Mouse (Mus musculus) G1E (cell line): ENCODE measurements at regions not wholly inside any gene's neighbourhood (a gene's known extent, or its start where the extent isn't known, plus 50 kb on each side); places are given as distances from the start of the nearest gene placed in this dataset.
A peak's percentile ranks its signal among the peaks of the same experiment; 100 is the strongest.

ENCODE experiments used
- ATAC-seq: 2 replicates; pipeline ENCODE4 v1.8.0; 2016; ENCODE audit warnings: mild to moderate bottlenecking; ENCODE audit not compliant: insufficient number of reproducible peaks, poor library complexity, low FRiP score, severe bottlenecking; ENCODE audit errors: extremely low read depth
- DNase-seq: peaks from one replicate; pipeline ENCODE4 v3.0.0; 2012; ENCODE audit warnings: low spot score
- H3K27me3 ChIP-seq: 2 replicates; pipeline ENCODE4 v1.6.1; 2012; ENCODE audit warnings: mild to moderate bottlenecking, low read length, inconsistent platforms; ENCODE audit not compliant: insufficient read depth
- H3K36me3 ChIP-seq: replicated peaks from 2 replicates; pipeline ENCODE3; 2012; ENCODE audit warnings: mild to moderate bottlenecking, inconsistent platforms
- H3K4me1 ChIP-seq: 2 replicates; pipeline ENCODE4 v1.6.1; 2012; ENCODE audit warnings: low read depth, low read length, inconsistent platforms, mixed read lengths; ENCODE audit not compliant: insufficient read depth
- H3K4me3 ChIP-seq: 2 replicates; pipeline ENCODE4 v1.5.1; 2012; ENCODE audit warnings: low read depth, mild to moderate bottlenecking, inconsistent platforms, low read length, moderate library complexity, mixed read lengths
- H3K9me3 ChIP-seq: replicated peaks from 2 replicates; pipeline ENCODE4 v1.6.1; 2012; ENCODE audit warnings: inconsistent platforms
- CTCF ChIP-seq: IDR thresholded peaks from 2 replicates; pipeline ENCODE4 v1.5.1; 2012; ENCODE audit warnings: low read depth, low read length, inconsistent platforms, mixed read lengths
- GATA1 ChIP-seq: IDR thresholded peaks from 2 replicates; pipeline ENCODE4 v1.6.1; 2012; ENCODE audit warnings: borderline replicate concordance, low read length, inconsistent platforms, mixed read lengths
- GATA2 ChIP-seq: IDR thresholded peaks from 2 replicates; pipeline ENCODE4 v1.6.1; 2012; ENCODE audit warnings: low read depth, low read length, inconsistent platforms, borderline replicate concordance
- POLR2AphosphoS5 ChIP-seq: IDR thresholded peaks from 2 replicates; pipeline ENCODE4 v1.6.1; 2012; ENCODE audit warnings: low read depth, low read length, inconsistent platforms; ENCODE audit not compliant: insufficient replicate concordance
- TAL1 ChIP-seq: conservative IDR thresholded peaks from 2 replicates; pipeline ENCODE4 v1.6.1; 2012; ENCODE audit warnings: low read depth, low read length, inconsistent platforms, mixed read lengths

DNA sequence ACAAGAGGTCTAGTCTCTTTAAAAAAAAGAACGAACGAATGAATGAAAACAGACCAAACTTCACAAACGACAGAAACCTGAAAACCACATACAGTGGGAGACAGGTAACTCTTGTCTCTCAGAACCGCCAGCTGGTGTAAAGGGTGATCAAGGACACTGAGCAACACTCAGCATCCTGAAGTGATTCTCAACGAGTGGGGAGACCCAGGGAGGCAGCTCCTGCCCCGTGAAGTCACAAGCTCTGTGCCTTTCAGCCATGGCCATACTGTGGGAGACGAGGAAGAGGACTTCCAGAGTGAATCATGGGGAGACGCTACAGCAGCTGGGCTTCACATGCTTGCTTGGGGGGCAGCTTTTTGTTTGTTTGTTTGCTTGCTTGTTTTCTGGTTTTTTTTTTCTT lies 70.5 kb upstream of the Foxn2 start:
- no peak for ATAC-seq
- Histone ChIP-seq H3K27me3 (no peaks in the 10 kb centered on the region), H3K36me3 (no peaks in the 10 kb centered on the region), H3K4me1 (no peaks in the 10 kb centered on the region), H3K4me3 (no peak overlapping the region), H3K9me3 (0 out of 2 replicates have a peak, but pooled peaks cover 2% of the 10 kb centered on the region)
- TF ChIP-seq CTCF (no peak), TAL1 (no peak), POLR2AphosphoS5 (no peak), GATA1 (no peak), GATA2 (no peak)
- no peak for DNase-seq

DNA sequence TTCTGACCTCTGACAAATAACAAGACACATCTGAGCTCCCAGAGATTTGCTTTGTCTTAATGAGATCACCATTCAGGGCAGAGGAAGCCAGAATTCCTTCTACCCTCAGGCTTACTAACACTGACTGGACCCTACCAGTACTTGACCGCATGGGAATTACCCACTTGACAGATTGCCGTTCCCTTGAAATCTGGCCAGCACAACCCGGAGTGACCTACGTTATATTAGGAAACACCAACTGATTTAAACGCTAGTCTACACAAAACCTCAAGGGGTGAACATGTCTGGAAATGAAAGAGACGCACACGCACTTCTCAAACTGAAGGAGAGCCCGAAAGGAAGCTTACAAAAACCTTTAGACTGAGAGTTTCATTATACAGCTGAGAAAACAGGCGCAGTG lies 69.8 kb upstream of the Foxn2 start:
- Histone ChIP-seq H3K9me3 (0 out of 2 replicates have a peak, but pooled peaks cover 2% of the 10 kb centered on the region), H3K4me1 (no peaks in the 10 kb centered on the region), H3K27me3 (no peaks in the 10 kb centered on the region), H3K4me3 (no peak overlapping the region), H3K36me3 (no peaks in the 10 kb centered on the region)
- DNase-seq (no peak), ATAC-seq (no peak)
- TF ChIP-seq GATA1 = no peak
- TF ChIP-seq CTCF = no peak
- TF ChIP-seq GATA2 = no peak
- TF ChIP-seq TAL1 = no peak
- no peak for TF ChIP-seq POLR2AphosphoS5

DNA sequence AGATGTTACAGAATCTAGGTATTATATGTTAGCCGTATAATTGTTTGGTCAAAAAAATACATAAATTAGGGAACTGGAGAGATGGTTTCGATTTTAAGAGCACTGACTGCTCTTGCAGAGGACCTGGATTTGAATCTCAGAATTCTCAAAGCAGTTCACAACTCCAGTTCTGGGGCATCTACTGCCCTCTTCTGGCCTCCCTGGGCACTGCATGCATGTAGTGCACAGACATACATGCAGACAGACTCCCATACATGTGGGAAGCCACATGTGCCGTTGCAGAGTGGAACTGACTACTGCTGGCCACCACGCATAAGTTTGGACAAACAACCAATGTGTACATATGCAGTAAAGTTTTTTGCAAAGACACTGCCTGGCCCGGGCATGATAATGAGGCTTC lies 62.0 kb upstream of the Foxn2 start:
- no peaks in the 10 kb centered on the region for H3K36me3 ChIP-seq
- ATAC-seq (no peak), DNase-seq (no peak)
- H3K27me3 ChIP-seq = no peaks in the 10 kb centered on the region
- peak; percentile 30; the same call in 1 of the 2 replicates for TF ChIP-seq CTCF
- no peak for TF ChIP-seq GATA1
- peaks cover 9% of the 10 kb centered on the region for H3K9me3 ChIP-seq
- H3K4me3 ChIP-seq = no peak overlapping the region
- no peaks in the 10 kb centered on the region for H3K4me1 ChIP-seq

DNA sequence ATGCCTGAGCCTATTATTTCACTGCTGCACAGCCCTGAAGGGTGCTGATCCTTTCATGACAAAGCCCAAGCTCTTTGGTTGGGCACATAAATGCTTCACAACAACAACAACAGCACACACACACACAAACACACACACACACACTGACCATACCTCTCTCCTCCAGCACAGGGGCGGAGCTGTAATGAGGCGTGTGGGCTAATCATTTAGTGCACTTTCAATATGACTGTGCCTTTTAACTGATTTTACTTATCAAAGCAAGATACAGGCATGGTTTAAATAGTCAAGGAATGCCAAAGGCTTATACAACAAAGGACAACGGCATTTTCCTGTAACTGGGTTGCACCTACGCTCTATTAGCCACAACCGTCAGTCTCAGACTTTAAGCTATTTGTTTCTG lies 61.1 kb upstream of the Foxn2 start:
- H3K4me1 ChIP-seq = no peaks in the 10 kb centered on the region
- DNase-seq = no peak
- H3K27me3 ChIP-seq = no peaks in the 10 kb centered on the region
- H3K4me3 ChIP-seq = no peak overlapping the region
- ATAC-seq = no peak
- H3K9me3 ChIP-seq = peaks cover 9% of the 10 kb centered on the region
- TF ChIP-seq GATA2 (no peak), POLR2AphosphoS5 (no peak), TAL1 (no peak), GATA1 (no peak), CTCF (no peak)
- H3K36me3 ChIP-seq = no peaks in the 10 kb centered on the region

DNA sequence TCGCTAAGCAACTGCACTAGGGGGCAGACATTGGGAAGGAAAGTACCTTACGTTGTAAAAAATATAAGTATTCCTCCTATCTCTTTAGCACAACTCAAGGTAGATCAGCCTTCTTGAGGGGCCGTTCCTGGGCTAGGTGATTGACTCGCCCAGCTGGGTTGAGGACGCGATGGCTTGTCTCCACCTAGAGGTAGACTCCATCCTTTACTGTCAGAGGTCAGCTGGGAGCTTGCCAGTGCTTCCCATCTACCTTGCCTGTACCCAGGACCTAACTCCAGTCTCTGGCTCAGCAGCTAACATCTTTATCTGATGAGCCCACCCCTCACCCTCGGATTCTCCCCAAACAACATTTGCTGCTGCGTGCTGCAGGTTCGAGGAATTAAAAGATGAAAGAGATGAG lies 59.4 kb upstream of the Foxn2 start:
- no peak for DNase-seq
- Histone ChIP-seq H3K27me3 (no peaks in the 10 kb centered on the region), H3K4me3 (no peak overlapping the region), H3K4me1 (no peaks in the 10 kb centered on the region), H3K9me3 (peaks cover 9% of the 10 kb centered on the region), H3K36me3 (no peaks in the 10 kb centered on the region)
- TF ChIP-seq CTCF (no peak), TAL1 (no peak), GATA2 (no peak), GATA1 (no peak), POLR2AphosphoS5 (no peak)
- no peak for ATAC-seq

DNA sequence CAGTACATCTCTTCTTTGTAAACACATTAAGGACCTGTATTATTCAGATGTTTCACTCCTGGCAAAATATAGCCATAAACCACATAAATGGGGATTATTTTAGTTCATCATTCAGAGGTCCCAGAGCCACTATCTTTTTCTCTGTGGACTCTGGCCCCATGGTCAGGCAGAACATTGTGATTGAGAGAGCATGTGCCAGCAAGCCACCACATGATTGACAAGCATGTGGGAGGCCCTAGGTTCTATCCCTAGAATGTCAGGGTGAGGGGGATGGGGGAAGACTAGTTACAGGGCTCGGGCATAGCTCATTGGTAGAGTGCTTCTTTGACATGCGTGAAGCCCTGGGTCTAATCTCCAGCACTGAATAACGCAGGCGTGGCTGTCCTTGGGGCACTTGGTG lies 57.1 kb upstream of the Foxn2 start:
- no peaks in the 10 kb centered on the region for H3K4me1 ChIP-seq
- ATAC-seq (no peak), DNase-seq (no peak)
- H3K4me3 ChIP-seq = no peak overlapping the region
- peaks cover 5% of the 10 kb centered on the region for H3K9me3 ChIP-seq
- H3K27me3 ChIP-seq = no peaks in the 10 kb centered on the region
- TF ChIP-seq GATA1 (no peak), POLR2AphosphoS5 (no peak), TAL1 (no peak), CTCF (no peak), GATA2 (no peak)
- no peaks in the 10 kb centered on the region for H3K36me3 ChIP-seq

DNA sequence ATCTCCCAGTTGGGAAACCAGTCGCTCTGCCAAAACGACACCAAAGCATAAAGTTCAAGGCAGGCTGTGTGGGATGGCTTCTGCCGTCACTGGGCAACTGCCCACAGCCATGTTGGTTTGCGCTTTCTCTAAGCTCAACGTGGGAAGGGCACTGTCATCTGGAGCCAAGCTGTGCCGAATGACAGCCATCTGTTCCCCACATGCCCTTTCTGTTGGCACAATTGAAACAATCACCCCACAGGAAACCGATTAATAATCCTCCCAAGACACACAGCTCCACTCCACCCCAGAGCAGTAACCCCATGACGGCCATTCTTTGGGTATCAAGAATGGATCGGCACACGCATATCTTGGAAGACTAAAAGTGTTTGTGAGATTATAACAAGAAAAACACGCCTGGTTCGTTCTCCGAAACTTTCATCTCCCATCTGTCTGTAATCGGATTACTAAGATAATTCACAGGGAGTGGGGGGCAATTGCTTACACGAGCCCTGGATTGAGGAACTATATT lies 52.0 kb upstream of the Foxn2 start:
- no peaks in the 10 kb centered on the region for H3K9me3 ChIP-seq
- TF ChIP-seq CTCF (no peak), POLR2AphosphoS5 (no peak), TAL1 (no peak), GATA2 (no peak), GATA1 (no peak)
- H3K27me3 ChIP-seq = no peaks in the 10 kb centered on the region
- no peaks in the 10 kb centered on the region for H3K36me3 ChIP-seq
- no peak overlapping the region for H3K4me3 ChIP-seq
- DNase-seq (no peak), ATAC-seq (no peak)
- H3K4me1 ChIP-seq = no peaks in the 10 kb centered on the region
